Mouse (Mus musculus): ENCODE results near the gene Taldo1. TPM values are rescaled to one million over a fixed set of nuclear protein-coding genes. Genes with fewer than 3 reads are reported as not detected.
"Not testable (repeated sequence)": the region's sequence is repeated elsewhere in the genome, so short reads cannot be mapped to it uniquely, and the experiment has no call there.

The Taldo1 gene
- polyA plus RNA-seq, 1 experiment, result 93.0 TPM

GRCm38 (mm10) chr7:141443081-141443821 is 51.3 kb downstream of the Taldo1 start:
- H3K4me3 ChIP-seq (ENCODE audit: insufficient read depth, low read length), result peak overlapping the region; percentile 63
- TF ChIP-seq CTCF (IDR thresholded peaks at IDR 0.05; ENCODE audit: borderline replicate concordance, insufficient read depth, low read length), result peak; percentile 39; the same call in 1 of the 2 replicates
- TF ChIP-seq POLR2A (IDR thresholded peaks at IDR 0.05; ENCODE audit: low read depth, low read length), result peak; percentile 80
- peaks cover 3% of the 10 kb centered on the region; the same call in 1 of the 2 replicates for H3K4me1 ChIP-seq (ENCODE audit: control insufficient read depth, insufficient read depth, low read length)
- peak overlapping the region; percentile 3; the same call in 1 of the 2 replicates for H3K27ac ChIP-seq (ENCODE audit: insufficient read depth, low read length)

- TF ChIP-seq POLR2A (IDR thresholded peaks at IDR 0.05; ENCODE audit: low read depth, low read length) (peak; percentile 67), CTCF (IDR thresholded peaks at IDR 0.05; ENCODE audit: borderline replicate concordance, insufficient read depth, low read length) (no peak)
- peaks cover 5% of the 10 kb centered on the region for H3K4me1 ChIP-seq (ENCODE audit: control insufficient read depth, insufficient read depth, low read length)
- H3K27ac ChIP-seq (ENCODE audit: insufficient read depth, low read length), result peak within 1 kb of the TSS; percentile 3; the same call in 1 of the 2 replicates
- H3K4me3 ChIP-seq (ENCODE audit: insufficient read depth, low read length), result peak within 1 kb of the TSS; percentile 63
These were observed 51.8 kb downstream of the Taldo1 start, which contains the start of gene Pidd1 for GRCm38 (mm10) chr7:141443828-141444237. Gene Pidd1 (minus strand): TSS chr7:141444025.

- H3K4me3 ChIP-seq (ENCODE audit: insufficient read depth, low read length); H3K27ac ChIP-seq (ENCODE audit: insufficient read depth, low read length); H3K4me1 ChIP-seq (ENCODE audit: control insufficient read depth, insufficient read depth, low read length): not testable (repeated sequence)
These were observed 54.4 kb downstream of the Taldo1 start for GRCm38 (mm10) chr7:141446374-141446773.

GRCm38 (mm10) chr7:141447110-141447991 is 55.4 kb downstream of the Taldo1 start, which contains the start of gene Rplp2:
Gene Rplp2 (plus strand): TSS chr7:141447370.
- Histone ChIP-seq H3K27ac (ENCODE audit: insufficient read depth, low read length) (peak within 1 kb of the TSS; percentile 77), H3K4me1 (ENCODE audit: control insufficient read depth, insufficient read depth, low read length) (peaks cover 5% of the 10 kb centered on the region), H3K4me3 (ENCODE audit: insufficient read depth, low read length) (peak within 1 kb of the TSS; percentile 98)
- TF ChIP-seq CTCF (IDR thresholded peaks at IDR 0.05; ENCODE audit: borderline replicate concordance, insufficient read depth, low read length), result no peak
- peak; percentile 93 for TF ChIP-seq POLR2A (IDR thresholded peaks at IDR 0.05; ENCODE audit: low read depth, low read length)

GRCm38 (mm10) chr7:141451928-141452327 is 59.9 kb downstream of the Taldo1 start:
- no peak for TF ChIP-seq CTCF (IDR thresholded peaks at IDR 0.05; ENCODE audit: borderline replicate concordance, insufficient read depth, low read length)
- no peak for TF ChIP-seq POLR2A (IDR thresholded peaks at IDR 0.05; ENCODE audit: low read depth, low read length)
- H3K27ac ChIP-seq (ENCODE audit: insufficient read depth, low read length), result no peak overlapping the region
- no peak overlapping the region for H3K4me3 ChIP-seq (ENCODE audit: insufficient read depth, low read length)
- peaks cover 8% of the 10 kb centered on the region for H3K4me1 ChIP-seq (ENCODE audit: control insufficient read depth, insufficient read depth, low read length)

Other genes with a start within 250 kb of the Taldo1 start
- gene Rnh1, start 219.3 kb upstream of the Taldo1 start, polyA plus RNA-seq (2011; ENCODE audit: insufficient read length, low read depth, missing spikeins), result 108 and 119 TPM in 2 replicates
- gene Hras, start 198.2 kb upstream of the Taldo1 start, polyA plus RNA-seq (2011; ENCODE audit: insufficient read length, low read depth, missing spikeins), result 54.0 and 62.7 TPM in 2 replicates
- 1.9 and 2.4 TPM in 2 replicates for gene Lrrc56, start 198.0 kb upstream of the Taldo1 start, polyA plus RNA-seq (2011; ENCODE audit: insufficient read length, low read depth, missing spikeins)
- 0.38 and 0.58 TPM in 2 replicates for gene Lmntd2, start 178.1 kb upstream of the Taldo1 start, polyA plus RNA-seq (2011; ENCODE audit: insufficient read length, low read depth, missing spikeins)
- 3.9 and 5.8 TPM in 2 replicates for gene Rassf7, start 176.3 kb upstream of the Taldo1 start, polyA plus RNA-seq (2011; ENCODE audit: insufficient read length, low read depth, missing spikeins)
- gene Phrf1, start 163.4 kb upstream of the Taldo1 start, polyA plus RNA-seq (2011; ENCODE audit: insufficient read length, low read depth, missing spikeins), result 54.7 and 58.7 TPM in 2 replicates
- 6.0 and 7.2 TPM in 2 replicates for gene Irf7, start 125.7 kb upstream of the Taldo1 start, polyA plus RNA-seq (2011; ENCODE audit: insufficient read length, low read depth, missing spikeins)
- gene Cdhr5, start 115.4 kb upstream of the Taldo1 start, polyA plus RNA-seq (2011; ENCODE audit: insufficient read length, low read depth, missing spikeins), result not detected in 2 replicates
- gene Sct, start 113.1 kb upstream of the Taldo1 start, polyA plus RNA-seq (2011; ENCODE audit: insufficient read length, low read depth, missing spikeins), result not detected in 2 replicates
- 0.28 TPM in 1 of 2 replicates, not detected in the other for gene Drd4, start 100.2 kb upstream of the Taldo1 start, polyA plus RNA-seq (2011; ENCODE audit: insufficient read length, low read depth, missing spikeins)
- gene Deaf1, start 64.5 kb upstream of the Taldo1 start, polyA plus RNA-seq (2011; ENCODE audit: insufficient read length, low read depth, missing spikeins), result 30.5 and 37.2 TPM in 2 replicates
- gene Tmem80, start 64.5 kb upstream of the Taldo1 start, polyA plus RNA-seq (2011; ENCODE audit: insufficient read length, low read depth, missing spikeins), result 24.6 and 25.4 TPM in 2 replicates
- 4.2 and 9.1 TPM in 2 replicates for gene Eps8l2, start 53.3 kb upstream of the Taldo1 start, polyA plus RNA-seq (2011; ENCODE audit: insufficient read length, low read depth, missing spikeins)
- 30.5 and 41.5 TPM in 2 replicates for gene Gatd1, start 21.9 kb downstream of the Taldo1 start, polyA plus RNA-seq (2011; ENCODE audit: insufficient read length, low read depth, missing spikeins)
- gene Cend1, start 37.3 kb downstream of the Taldo1 start, polyA plus RNA-seq (2011; ENCODE audit: insufficient read length, low read depth, missing spikeins), result 4.9 and 5.4 TPM in 2 replicates
- gene Slc25a22, start 45.7 kb downstream of the Taldo1 start, polyA plus RNA-seq (2011; ENCODE audit: insufficient read length, low read depth, missing spikeins), result 24.0 and 26.9 TPM in 2 replicates
- 12.4 and 18.1 TPM in 2 replicates for gene Pidd1, start 51.8 kb downstream of the Taldo1 start, polyA plus RNA-seq (2011; ENCODE audit: insufficient read length, low read depth, missing spikeins)
- gene Rplp2, start 55.2 kb downstream of the Taldo1 start, polyA plus RNA-seq (2011; ENCODE audit: insufficient read length, low read depth, missing spikeins), result 1,600 and 1,818 TPM in 2 replicates
- gene Pnpla2, start 63.0 kb downstream of the Taldo1 start, polyA plus RNA-seq (2011; ENCODE audit: insufficient read length, low read depth, missing spikeins), result 18.9 and 26.7 TPM in 2 replicates
- gene Cracr2b, start 68.9 kb downstream of the Taldo1 start, polyA plus RNA-seq (2011; ENCODE audit: insufficient read length, low read depth, missing spikeins), result 1.3 and 2.7 TPM in 2 replicates
- 58.4 and 94.0 TPM in 2 replicates for gene Cd151, start 75.2 kb downstream of the Taldo1 start, polyA plus RNA-seq (2011; ENCODE audit: insufficient read length, low read depth, missing spikeins)
- 13.1 and 24.1 TPM in 2 replicates for gene Polr2l, start 82.9 kb downstream of the Taldo1 start, polyA plus RNA-seq (2011; ENCODE audit: insufficient read length, low read depth, missing spikeins)
- 184 and 207 TPM in 2 replicates for gene Tspan4, start 83.0 kb downstream of the Taldo1 start, polyA plus RNA-seq (2011; ENCODE audit: insufficient read length, low read depth, missing spikeins)
- 45.8 and 48.7 TPM in 2 replicates for gene Chid1, start 147.7 kb downstream of the Taldo1 start, polyA plus RNA-seq (2011; ENCODE audit: insufficient read length, low read depth, missing spikeins)
- gene Ap2a2, start 170.0 kb downstream of the Taldo1 start, polyA plus RNA-seq (2011; ENCODE audit: insufficient read length, low read depth, missing spikeins), result 128 TPM in 2 replicates